Mouse (Mus musculus) liver, adult 2 months (tissue): ENCODE data around the gene Wnk2.

Experiments
- CTCF ChIP-seq: fragments of 200-500 bp; IDR thresholded peaks from 2 replicates; pipeline ENCODE4 v1.5.1; 2011; ENCODE audit warnings: low read depth, low read length, control low read depth
- POLR2A ChIP-seq: fragments of 200-500 bp; IDR thresholded peaks from 2 replicates; pipeline ENCODE4 v1.6.1; 2011; ENCODE audit warnings: low read length, control low read depth; ENCODE audit not compliant: insufficient read depth; ENCODE audit errors: extremely low read depth

DNA sequence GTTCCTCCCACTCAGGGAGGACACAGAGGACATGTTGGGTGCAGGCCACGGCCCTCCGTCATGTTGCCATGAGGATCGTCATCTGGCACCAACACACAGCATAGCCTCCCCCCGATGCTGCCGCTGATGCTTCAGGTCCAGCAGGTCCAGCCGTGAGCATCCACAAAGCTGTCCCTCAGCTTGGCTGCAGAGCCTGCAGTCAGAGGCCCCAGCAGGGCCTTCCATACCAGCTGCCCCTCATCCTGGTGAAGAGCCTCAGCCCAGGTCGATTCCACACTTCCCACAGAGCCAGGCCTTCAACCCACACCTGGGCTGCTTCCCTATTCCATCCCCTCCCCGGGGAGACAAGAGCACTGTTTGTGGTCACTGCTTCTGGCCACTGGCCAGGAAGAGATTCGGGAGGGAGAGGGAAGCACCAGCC, 54.3 kb downstream of the Wnk2 start:
- TF ChIP-seq POLR2A, result no peak
- no peak for TF ChIP-seq CTCF
